In genomic region chr6:100975835-100976234, GRCm38 (mm10) we compare ENCODE assay signal across 10 mouse cellular contexts.
A peak's percentile ranks its signal among the peaks of the same experiment; 100 is the strongest.
DNase-seq lines count a peak whose midpoint lies in the region; ATAC-seq and TF ChIP-seq lines count a peak whose summit lies in the region.
"Had no signal": no experiment of that assay in that cellular context is flagged by ENCODE, and none has a peak within 500 bp of the region (broad histone marks: within the 10 kb centered on the region; RNA-seq: fewer than 3 reads in every experiment).

No protein-coding gene starts in this region.

- H3K27me3 ChIP-seq in forebrain, embryonic 10.5 days (ENCODE audit: poor library complexity, severe bottlenecking) = no peaks in the 10 kb centered on the region
- H3K27me3 ChIP-seq in forebrain, embryonic 13.5 days = no peaks in the 10 kb centered on the region
- H3K27me3 ChIP-seq in lung, embryonic 15.5 days = no peaks in the 10 kb centered on the region
- peaks cover 36% of the 10 kb centered on the region for H3K27me3 ChIP-seq in myocyte (ENCODE audit: control insufficient read depth, insufficient read depth, insufficient read length)

- 0 out of 2 replicates have a peak overlapping the region, but pooled peaks have one; percentile 44 for H3K27ac ChIP-seq in forebrain, embryonic 10.5 days
- H3K27ac ChIP-seq in forebrain, embryonic 13.5 days = no peak overlapping the region
- H3K27ac ChIP-seq in lung, embryonic 15.5 days = no peak overlapping the region

- no peak overlapping the region for H3ac ChIP-seq in myocyte (ENCODE audit: control insufficient read depth, insufficient read length)

- H3K36me3 ChIP-seq in forebrain, embryonic 10.5 days (replicated peaks) = no peaks in the 10 kb centered on the region
- no peaks in the 10 kb centered on the region for H3K36me3 ChIP-seq in forebrain, embryonic 13.5 days (ENCODE audit: poor library complexity, severe bottlenecking)
- no peaks in the 10 kb centered on the region for H3K36me3 ChIP-seq in lung, embryonic 15.5 days
- no peaks in the 10 kb centered on the region for H3K36me3 ChIP-seq in myocyte (ENCODE audit: control insufficient read depth, insufficient read depth)

- 49% methylated on average over 6 of the region's 6 CpGs for WGBS in forebrain, embryonic 10.5 days
- 49% methylated on average over 6 of the region's 6 CpGs for WGBS in forebrain, embryonic 13.5 days
- 28% methylated on average over 6 of the region's 6 CpGs for WGBS in lung, embryonic 15.5 days
- 33% methylated on average over 6 of the region's 6 CpGs for WGBS in lung, adult 2 months

- H3K4me2 ChIP-seq in forebrain, embryonic 13.5 days = no peak overlapping the region
- peak overlapping the region; percentile 20; the same call in 1 of the 2 replicates for H3K4me2 ChIP-seq in lung, embryonic 15.5 days
- H3K4me2 ChIP-seq in myocyte (ENCODE audit: low read depth) = no peak overlapping the region

- H3K4me1 ChIP-seq in forebrain, embryonic 10.5 days = peaks cover 50% of the 10 kb centered on the region
- H3K4me1 ChIP-seq in forebrain, embryonic 13.5 days = peaks cover 10% of the 10 kb centered on the region
- H3K4me1 ChIP-seq in lung, embryonic 15.5 days = peaks cover 7% of the 10 kb centered on the region
- no peaks in the 10 kb centered on the region for H3K4me1 ChIP-seq in lung, adult 2 months (ENCODE audit: control insufficient read depth, insufficient read depth, low read length)

- ATAC-seq in forebrain, embryonic 13.5 days = no peak
- peak; percentile 69; the same call in 1 of the 2 replicates for ATAC-seq in lung, embryonic 15.5 days (ENCODE audit: borderline replicate concordance, extremely low read depth, low FRiP score, low TSS enrichment)
- ATAC-seq: activated CD4-positive, CD25-positive, alpha-beta regulatory T cell, adult 4 months; intestine, embryonic 16.5 days had no signal

- TF ChIP-seq CTCF in lung, adult 2 months (IDR thresholded peaks at IDR 0.05; ENCODE audit: insufficient read depth, low read length) = no peak

- H3K9me3 ChIP-seq in forebrain, embryonic 10.5 days = no peaks in the 10 kb centered on the region
- H3K9me3 ChIP-seq in forebrain, embryonic 13.5 days (replicated peaks) = no peaks in the 10 kb centered on the region
- no peaks in the 10 kb centered on the region for H3K9me3 ChIP-seq in lung, embryonic 15.5 days

- no peak overlapping the region for H3K4me3 ChIP-seq in forebrain, embryonic 10.5 days
- H3K4me3 ChIP-seq in forebrain, embryonic 13.5 days = no peak overlapping the region
- H3K4me3 ChIP-seq in lung, embryonic 15.5 days = no peak overlapping the region
- H3K4me3 ChIP-seq in lung, adult 2 months (replicated peaks; ENCODE audit: extremely low read depth, low read depth, low read length) = no peak overlapping the region
- no peak overlapping the region for H3K4me3 ChIP-seq in myocyte

- no peaks in the 10 kb centered on the region for H3K79me2 ChIP-seq in myocyte (ENCODE audit: control insufficient read depth, insufficient read depth)

- no peak for TF ChIP-seq POLR2A in lung, adult 2 months (IDR thresholded peaks at IDR 0.05; ENCODE audit: borderline replicate concordance, extremely low read depth, low read depth, low read length)
- TF ChIP-seq POLR2A in myocyte (IDR thresholded peaks at IDR 0.05; ENCODE audit: insufficient read length, low read depth) = no peak

- H3K9ac ChIP-seq in forebrain, embryonic 13.5 days = no peak overlapping the region
- no peak overlapping the region for H3K9ac ChIP-seq in lung, embryonic 15.5 days

- intact Hi-C loops in left cerebral cortex, postnatal 10 days (cut with DNase I) = loop anchor here (10.0 kb wide), 1 partner anchor 219 kb away; no protein-coding TSS in a partner anchor

- peak; percentile 21 for DNase-seq in forebrain, embryonic 10.5 days (ENCODE audit: extremely low spot score, low spot score)
- DNase-seq in lung, adult 2 months = no peak
- DNase-seq in left cerebral cortex, postnatal 10 days (ENCODE audit: extremely low spot score in 1 of 2, low spot score in 2 of 2) = peak; percentile 58 to 71
- no peak for DNase-seq in spleen, adult 12 weeks (ENCODE audit: low spot score)
- no peak for DNase-seq in spleen, adult 18-20 months

TF ChIP-seq in myocyte, 11 proteins besides CTCF, POLR2A, EP300 and RAD21:
- peak; percentile 52 for TF ChIP-seq USF1 (IDR thresholded peaks at IDR 0.05; ENCODE audit: low read depth)
- TF ChIP-seq E2F4 (IDR thresholded peaks at IDR 0.05; ENCODE audit: insufficient read depth) = no peak

Comparison
In these comparisons a context has a peak if more than half of its experiments do, and no peak if none do; other contexts are left out.
1. DNase-seq: peak in forebrain, embryonic 10.5 days (single experiment) and left cerebral cortex, postnatal 10 days (2 of 2); none in lung, adult 2 months (single experiment), spleen, adult 12 weeks (single experiment) and spleen, adult 18-20 months (0 of 2).